Mouse (Mus musculus) monocyte, adult 5-6 weeks (primary cell): Measurements from ENCODE around the gene Avpr1b. TPM values are rescaled to one million over a fixed set of nuclear protein-coding genes. Genes with fewer than 3 reads are reported as not detected.
"Not testable (repeated sequence)": the region's sequence is repeated elsewhere in the genome, so short reads cannot be mapped to it uniquely, and the experiment has no call there.

Source experiments
- ATAC-seq: fragments of 153-309, 156-312 bp; replicated peaks from 2 replicates; pipeline ENCODE4 v1.8.0; 2017; ENCODE audit warnings: mild to moderate bottlenecking; ENCODE audit not compliant: low TSS enrichment, insufficient number of reproducible peaks, severe bottlenecking, poor library complexity, low FRiP score
- total RNA-seq: library from RNA; stranded (forward); fragments of 200-1000, 200-491, 200-594 nt; gene quantifications from 3 replicates; pipeline ENCODE4 v1.2.3, GENCODE M21; 2017

Avpr1b gene
- total RNA-seq: not detected in 3 replicates

- ATAC-seq: no peak
Measured at GRCm38 (mm10) chr1:131598905-131599304, at the start of gene Avpr1b. Gene Avpr1b, plus strand, starts transcription at chr1:131599239.

GRCm38 (mm10) chr1:131551956-131552355 is 47.1 kb upstream of the Avpr1b start:
- no peak for ATAC-seq

- ATAC-seq: no peak
Measured at GRCm38 (mm10) chr1:131553428-131553827, 45.6 kb upstream of the Avpr1b start.

GRCm38 (mm10) chr1:131555042-131555812 is 43.8 kb upstream of the Avpr1b start:
- peak; percentile 95 for ATAC-seq

- no peak for ATAC-seq
Measured at GRCm38 (mm10) chr1:131560500-131560899, 38.5 kb upstream of the Avpr1b start.

- no peak for ATAC-seq
Measured at GRCm38 (mm10) chr1:131562081-131562480, 37.0 kb upstream of the Avpr1b start.

GRCm38 (mm10) chr1:131566056-131566455 is 33.0 kb upstream of the Avpr1b start:
- not testable (repeated sequence) for ATAC-seq

GRCm38 (mm10) chr1:131569721-131570120 is 29.3 kb upstream of the Avpr1b start:
- ATAC-seq: no peak

GRCm38 (mm10) chr1:131570391-131570790 is 28.6 kb upstream of the Avpr1b start:
- ATAC-seq: no peak

GRCm38 (mm10) chr1:131573721-131574120 is 25.3 kb upstream of the Avpr1b start:
- peak; percentile 85 for ATAC-seq

GRCm38 (mm10) chr1:131578943-131579680 is 19.9 kb upstream of the Avpr1b start:
- no peak for ATAC-seq

GRCm38 (mm10) chr1:131580389-131580788 is 18.6 kb upstream of the Avpr1b start:
- ATAC-seq: no peak

- ATAC-seq: no peak
Measured at GRCm38 (mm10) chr1:131583598-131583997, 15.4 kb upstream of the Avpr1b start.

GRCm38 (mm10) chr1:131586836-131587235 is 12.2 kb upstream of the Avpr1b start:
- no peak for ATAC-seq

GRCm38 (mm10) chr1:131600314-131600713 is 1.3 kb downstream of the Avpr1b start:
- ATAC-seq: no peak

- ATAC-seq: no peak
Measured at GRCm38 (mm10) chr1:131606719-131607118, 7.7 kb downstream of the Avpr1b start.

- no peak for ATAC-seq
Measured at GRCm38 (mm10) chr1:131612556-131613155, 13.6 kb downstream of the Avpr1b start.

GRCm38 (mm10) chr1:131613361-131614133 is 14.5 kb downstream of the Avpr1b start:
- peak; percentile 91 for ATAC-seq

- ATAC-seq: no peak
Measured at GRCm38 (mm10) chr1:131614641-131615040, 15.6 kb downstream of the Avpr1b start.
